Mouse (Mus musculus): ENCODE data around the gene Cdc25b. TPM values are rescaled to one million over a fixed set of nuclear protein-coding genes. Genes with fewer than 3 reads are reported as not detected.

The Cdc25b gene
- polyA plus RNA-seq, 1 experiment, result 73.8 TPM

GRCm38 (mm10) chr2:131188311-131188710 lies 1.6 kb downstream of the Cdc25b start:
- Histone ChIP-seq H3K79me2 (ENCODE audit: control insufficient read depth, insufficient read depth) (peaks cover 44% of the 10 kb centered on the region), H3ac (ENCODE audit: control insufficient read depth, insufficient read length, low read depth) (no peak overlapping the region), H3K4me3 (ENCODE audit: insufficient read depth, poor library complexity, severe bottlenecking) (no peak overlapping the region), H3K36me3 (ENCODE audit: control insufficient read depth, insufficient read depth) (peaks cover 53% of the 10 kb centered on the region), H3K27me3 (ENCODE audit: control insufficient read depth, insufficient read depth, insufficient read length) (no peaks in the 10 kb centered on the region), H3K79me3 (ENCODE audit: low read depth) (peaks cover 25% of the 10 kb centered on the region)
- TF ChIP-seq MAX (IDR thresholded peaks at IDR 0.05) (no peak), MYOG (IDR thresholded peaks at IDR 0.05; ENCODE audit: control insufficient read depth, extremely low read depth, insufficient read length) (no peak), USF1 (IDR thresholded peaks at IDR 0.05; ENCODE audit: low read depth) (no peak), CTCF (IDR thresholded peaks at IDR 0.05; ENCODE audit: control insufficient read depth, insufficient read depth, insufficient read length) (no peak), FOSL1 (IDR thresholded peaks at IDR 0.05; ENCODE audit: insufficient read depth, low read length, poor library complexity, severe bottlenecking) (no peak), CEBPB (IDR thresholded peaks at IDR 0.05; ENCODE audit: low read depth) (no peak), MYOD1 (IDR thresholded peaks at IDR 0.05; ENCODE audit: control insufficient read depth, insufficient read length, low read depth) (no peak)

GRCm38 (mm10) chr2:131189521-131190309 lies 3.0 kb downstream of the Cdc25b start:
- H3K36me3 ChIP-seq (ENCODE audit: control insufficient read depth, insufficient read depth), result peaks cover 67% of the 10 kb centered on the region
- H3K79me3 ChIP-seq (ENCODE audit: low read depth), result peaks cover 25% of the 10 kb centered on the region
- H3ac ChIP-seq (ENCODE audit: control insufficient read depth, insufficient read length, low read depth), result no peak overlapping the region
- H3K79me2 ChIP-seq (ENCODE audit: control insufficient read depth, insufficient read depth), result peaks cover 44% of the 10 kb centered on the region
- no peaks in the 10 kb centered on the region for H3K27me3 ChIP-seq (ENCODE audit: control insufficient read depth, insufficient read depth, insufficient read length)
- H3K4me3 ChIP-seq (ENCODE audit: insufficient read depth, poor library complexity, severe bottlenecking), result no peak overlapping the region
- TF ChIP-seq CTCF (IDR thresholded peaks at IDR 0.05; ENCODE audit: control insufficient read depth, insufficient read depth, insufficient read length) (no peak), MYOD1 (IDR thresholded peaks at IDR 0.05; ENCODE audit: control insufficient read depth, insufficient read length, low read depth) (peak; percentile 72), CEBPB (IDR thresholded peaks at IDR 0.05; ENCODE audit: low read depth) (no peak)

DNA sequence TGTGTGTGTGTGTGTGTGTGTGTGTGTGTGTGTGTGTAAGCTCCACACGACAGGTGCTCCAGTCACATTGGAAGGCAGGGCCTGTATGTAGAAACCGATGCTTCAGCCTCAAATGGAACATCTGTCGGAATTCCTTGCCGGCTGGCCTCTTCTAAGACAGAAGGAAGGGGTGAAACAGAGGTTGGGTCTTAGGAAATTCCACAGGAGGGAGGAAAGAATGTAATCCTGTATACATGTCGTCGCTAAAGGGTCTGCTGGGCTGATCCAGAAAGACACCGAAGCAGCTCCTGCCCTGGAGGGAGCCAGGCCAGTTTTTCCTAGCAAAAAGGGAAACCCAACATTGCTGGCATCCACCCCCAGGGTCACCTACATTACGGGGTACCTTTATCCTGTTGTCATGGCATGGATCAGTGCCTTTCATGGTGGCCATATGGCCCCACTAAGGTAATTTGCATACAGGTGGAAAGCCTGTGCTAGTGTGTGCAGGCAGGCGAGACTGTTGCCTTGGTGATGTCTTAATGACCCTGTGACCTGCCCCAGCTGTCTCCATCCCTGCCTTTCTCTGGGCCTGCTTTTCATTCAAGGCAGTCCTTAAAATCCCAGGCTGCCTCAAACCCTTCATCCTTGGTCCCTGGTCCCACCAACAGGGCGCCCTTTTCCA lies 3.7 kb downstream of the Cdc25b start:
- Histone ChIP-seq H3K36me3 (ENCODE audit: control insufficient read depth, insufficient read depth) (peaks cover 74% of the 10 kb centered on the region), H3ac (ENCODE audit: control insufficient read depth, insufficient read length, low read depth) (no peak overlapping the region), H3K79me2 (ENCODE audit: control insufficient read depth, insufficient read depth) (peaks cover 44% of the 10 kb centered on the region), H3K4me3 (ENCODE audit: insufficient read depth, poor library complexity, severe bottlenecking) (no peak overlapping the region), H3K27me3 (ENCODE audit: control insufficient read depth, insufficient read depth, insufficient read length) (no peaks in the 10 kb centered on the region), H3K79me3 (ENCODE audit: low read depth) (peaks cover 25% of the 10 kb centered on the region)
- TF ChIP-seq MAX (IDR thresholded peaks at IDR 0.05) (no peak), USF1 (IDR thresholded peaks at IDR 0.05; ENCODE audit: low read depth) (no peak), CTCF (IDR thresholded peaks at IDR 0.05; ENCODE audit: control insufficient read depth, insufficient read depth, insufficient read length) (no peak), MYOD1 (IDR thresholded peaks at IDR 0.05; ENCODE audit: control insufficient read depth, insufficient read length, low read depth) (no peak), MYOG (IDR thresholded peaks at IDR 0.05; ENCODE audit: control insufficient read depth, extremely low read depth, insufficient read length) (no peak), FOSL1 (IDR thresholded peaks at IDR 0.05; ENCODE audit: insufficient read depth, low read length, poor library complexity, severe bottlenecking) (no peak), CEBPB (IDR thresholded peaks at IDR 0.05; ENCODE audit: low read depth) (no peak)

- H3K36me3 ChIP-seq (ENCODE audit: control insufficient read depth, insufficient read depth), result peaks cover 78% of the 10 kb centered on the region
- no peak overlapping the region for H3ac ChIP-seq (ENCODE audit: control insufficient read depth, insufficient read length, low read depth)
- H3K79me2 ChIP-seq (ENCODE audit: control insufficient read depth, insufficient read depth), result peaks cover 44% of the 10 kb centered on the region
- peaks cover 25% of the 10 kb centered on the region for H3K79me3 ChIP-seq (ENCODE audit: low read depth)
- no peak for TF ChIP-seq MYOG (IDR thresholded peaks at IDR 0.05; ENCODE audit: control insufficient read depth, extremely low read depth, insufficient read length)
- no peak for TF ChIP-seq FOSL1 (IDR thresholded peaks at IDR 0.05; ENCODE audit: insufficient read depth, low read length, poor library complexity, severe bottlenecking)
- no peak for TF ChIP-seq MAX (IDR thresholded peaks at IDR 0.05)
- no peak for TF ChIP-seq CEBPB (IDR thresholded peaks at IDR 0.05; ENCODE audit: low read depth)
- TF ChIP-seq USF1 (IDR thresholded peaks at IDR 0.05; ENCODE audit: low read depth), result no peak
- no peak for TF ChIP-seq MYOD1 (IDR thresholded peaks at IDR 0.05; ENCODE audit: control insufficient read depth, insufficient read length, low read depth)
- no peak for TF ChIP-seq CTCF (IDR thresholded peaks at IDR 0.05; ENCODE audit: control insufficient read depth, insufficient read depth, insufficient read length)
- H3K27me3 ChIP-seq (ENCODE audit: control insufficient read depth, insufficient read depth, insufficient read length), result no peaks in the 10 kb centered on the region
- H3K4me3 ChIP-seq (ENCODE audit: insufficient read depth, poor library complexity, severe bottlenecking), result no peak overlapping the region
Observed at GRCm38 (mm10) chr2:131191005-131191390, 4.2 kb downstream of the Cdc25b start.

- H3K79me3 ChIP-seq (ENCODE audit: low read depth), result no peaks in the 10 kb centered on the region
- TF ChIP-seq MAX (IDR thresholded peaks at IDR 0.05), result no peak
- TF ChIP-seq USF1 (IDR thresholded peaks at IDR 0.05; ENCODE audit: low read depth), result no peak
- H3K36me3 ChIP-seq (ENCODE audit: control insufficient read depth, insufficient read depth), result peaks cover 86% of the 10 kb centered on the region
- no peaks in the 10 kb centered on the region for H3K79me2 ChIP-seq (ENCODE audit: control insufficient read depth, insufficient read depth)
- H3ac ChIP-seq (ENCODE audit: control insufficient read depth, insufficient read length, low read depth), result no peak overlapping the region
- H3K4me3 ChIP-seq (ENCODE audit: insufficient read depth, poor library complexity, severe bottlenecking), result no peak overlapping the region
- H3K27me3 ChIP-seq (ENCODE audit: control insufficient read depth, insufficient read depth, insufficient read length), result no peaks in the 10 kb centered on the region
Observed at GRCm38 (mm10) chr2:131196606-131197316, 10.0 kb downstream of the Cdc25b start.

Measured in C2C12 (cell line).